Mouse (Mus musculus): ENCODE measurements at regions not wholly inside any gene's neighbourhood (a gene's known extent, or its start where the extent isn't known, plus 50 kb on each side); places are given as distances from the start of the nearest gene placed in this dataset.

GRCm38 (mm10) chr16:23838696-23839095 is 52.1 kb downstream of the Sst start:
- DNase-seq (ENCODE audit: low spot score) (no peak), ATAC-seq (no peak)
- Histone ChIP-seq H3K27me3 (replicated peaks; ENCODE audit: control insufficient read depth, insufficient read depth, low read length) (peaks cover 28% of the 10 kb centered on the region), H3K4me1 (ENCODE audit: control insufficient read depth, insufficient read depth, low read length) (no peaks in the 10 kb centered on the region), H3K36me3 (ENCODE audit: control insufficient read depth, insufficient read depth, low read length) (no peaks in the 10 kb centered on the region), H3K4me3 (ENCODE audit: low read depth, low read length) (no peak overlapping the region), H3K4me2 (ENCODE audit: low read length) (no peak overlapping the region), H3K27ac (ENCODE audit: low read depth, low read length) (no peak overlapping the region), H3K9ac (ENCODE audit: low read length) (no peak overlapping the region), H3K9me3 (replicated peaks; ENCODE audit: control insufficient read depth, low read length) (no peaks in the 10 kb centered on the region)
- WGBS = 70% methylated on average over 7 of the region's 7 CpGs

DNA sequence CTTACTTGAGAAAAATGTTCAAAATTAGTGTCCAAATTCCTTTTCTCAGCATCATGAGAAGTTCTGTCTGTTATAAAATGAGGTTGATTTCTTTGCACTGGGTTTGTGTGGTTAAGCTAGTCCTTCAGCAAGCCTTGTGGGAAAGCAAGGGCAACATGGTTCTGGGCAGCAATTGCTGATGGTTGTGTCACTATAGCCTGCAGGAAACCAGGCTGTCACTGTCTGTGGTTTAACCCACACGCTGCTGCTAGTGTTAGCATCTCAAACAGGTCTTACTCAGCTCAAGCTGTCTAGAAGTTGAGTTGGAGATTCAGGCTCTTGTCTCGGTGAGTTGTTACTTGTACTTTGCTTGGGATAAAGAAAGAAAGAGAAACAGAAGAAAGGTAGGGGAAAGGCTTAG is 52.6 kb downstream of the Sst start:
- Histone ChIP-seq H3K27ac (ENCODE audit: low read depth, low read length) (no peak overlapping the region), H3K4me3 (ENCODE audit: low read depth, low read length) (no peak overlapping the region), H3K27me3 (replicated peaks; ENCODE audit: control insufficient read depth, insufficient read depth, low read length) (peaks cover 24% of the 10 kb centered on the region), H3K9me3 (replicated peaks; ENCODE audit: control insufficient read depth, low read length) (no peaks in the 10 kb centered on the region), H3K4me2 (ENCODE audit: low read length) (no peak overlapping the region), H3K9ac (ENCODE audit: low read length) (no peak overlapping the region), H3K4me1 (ENCODE audit: control insufficient read depth, insufficient read depth, low read length) (no peaks in the 10 kb centered on the region), H3K36me3 (ENCODE audit: control insufficient read depth, insufficient read depth, low read length) (no peaks in the 10 kb centered on the region)
- ATAC-seq (no peak), DNase-seq (ENCODE audit: low spot score) (no peak)
- 70% methylated on average over 2 of the region's 2 CpGs for WGBS

DNA sequence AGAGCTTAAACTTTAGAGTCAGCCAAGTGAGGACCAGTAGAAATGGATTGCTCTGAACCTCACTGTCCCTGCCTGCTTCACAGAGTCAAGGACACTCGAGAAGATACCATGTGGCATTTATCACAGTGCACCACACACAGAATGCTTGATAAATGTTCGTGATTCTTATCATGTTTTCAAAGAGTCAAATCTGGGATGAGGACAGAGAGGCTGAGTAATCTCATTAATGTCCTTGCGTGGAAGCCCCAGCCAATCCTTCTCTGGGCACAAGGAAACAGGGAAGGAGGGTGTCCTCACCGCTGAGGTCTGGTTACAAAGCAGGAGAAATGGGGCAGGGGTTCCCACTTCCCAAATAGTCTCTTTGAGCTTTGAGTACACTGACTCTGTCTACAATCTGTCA is 55.8 kb downstream of the Sst start:
- Histone ChIP-seq H3K4me1 (ENCODE audit: control insufficient read depth, insufficient read depth, low read length) (no peaks in the 10 kb centered on the region), H3K27ac (ENCODE audit: low read depth, low read length) (no peak overlapping the region), H3K4me2 (ENCODE audit: low read length) (no peak overlapping the region), H3K36me3 (ENCODE audit: control insufficient read depth, insufficient read depth, low read length) (no peaks in the 10 kb centered on the region), H3K4me3 (ENCODE audit: low read depth, low read length) (no peak overlapping the region), H3K9me3 (replicated peaks; ENCODE audit: control insufficient read depth, low read length) (no peaks in the 10 kb centered on the region), H3K9ac (ENCODE audit: low read length) (no peak overlapping the region), H3K27me3 (replicated peaks; ENCODE audit: control insufficient read depth, insufficient read depth, low read length) (peaks cover 15% of the 10 kb centered on the region)
- 82% methylated on average over 4 of the region's 4 CpGs for WGBS
- DNase-seq (ENCODE audit: low spot score) (no peak), ATAC-seq (no peak)

DNA sequence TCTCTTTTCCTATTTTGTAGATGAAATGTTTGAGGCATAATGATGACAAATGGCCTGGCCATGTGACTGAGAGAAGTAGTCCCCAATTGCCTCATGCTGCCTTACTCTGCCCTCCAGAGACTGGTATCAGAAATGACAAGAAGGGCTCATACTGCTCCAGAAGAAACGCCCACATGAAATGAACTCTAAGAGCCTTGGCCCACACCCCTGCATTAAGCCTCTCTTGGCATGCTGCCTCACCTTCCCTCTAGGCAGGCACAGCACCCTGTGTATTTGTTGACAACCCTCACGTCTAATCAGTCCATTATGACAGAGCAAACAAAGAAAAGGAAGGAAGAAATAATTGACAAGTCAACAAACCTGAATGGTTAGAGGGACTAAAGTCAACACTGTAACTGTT is 57.2 kb downstream of the Sst start:
- H3K4me1 ChIP-seq (ENCODE audit: control insufficient read depth, insufficient read depth, low read length) = no peaks in the 10 kb centered on the region
- no peak overlapping the region for H3K4me3 ChIP-seq (ENCODE audit: low read depth, low read length)
- no peak overlapping the region for H3K27ac ChIP-seq (ENCODE audit: low read depth, low read length)
- H3K27me3 ChIP-seq (replicated peaks; ENCODE audit: control insufficient read depth, insufficient read depth, low read length) = peaks cover 3% of the 10 kb centered on the region; the same call in 1 of the 2 replicates
- no peak for ATAC-seq
- H3K36me3 ChIP-seq (ENCODE audit: control insufficient read depth, insufficient read depth, low read length) = no peaks in the 10 kb centered on the region
- no peaks in the 10 kb centered on the region for H3K9me3 ChIP-seq (replicated peaks; ENCODE audit: control insufficient read depth, low read length)
- H3K9ac ChIP-seq (ENCODE audit: low read length) = no peak overlapping the region
- no peak for DNase-seq (ENCODE audit: low spot score)
- WGBS = 40% methylated on average over 2 of the region's 2 CpGs
- H3K4me2 ChIP-seq (ENCODE audit: low read length) = no peak overlapping the region

DNA sequence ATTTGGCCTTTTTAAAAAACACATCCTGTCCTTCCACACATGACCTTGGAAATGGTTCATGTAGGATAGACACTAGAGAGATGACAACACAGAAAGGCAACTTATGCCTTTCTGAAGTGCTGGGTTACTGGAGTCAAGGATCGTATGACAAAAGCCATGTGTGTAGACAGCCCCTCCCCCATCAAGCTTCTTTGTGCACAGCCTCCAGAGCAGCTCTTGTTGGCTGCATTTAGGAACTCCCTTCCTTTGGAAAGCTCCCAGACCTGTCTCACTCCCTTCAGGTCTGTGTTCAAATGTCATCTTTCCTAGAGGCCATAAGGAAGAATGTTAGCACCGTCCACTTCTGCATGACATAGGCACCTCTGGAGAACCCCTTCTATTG is 57.7 kb downstream of the Sst start:
- H3K27ac ChIP-seq (ENCODE audit: low read depth, low read length) = no peak overlapping the region
- no peak overlapping the region for H3K4me2 ChIP-seq (ENCODE audit: low read length)
- no peak for DNase-seq (ENCODE audit: low spot score)
- no peak overlapping the region for H3K4me3 ChIP-seq (ENCODE audit: low read depth, low read length)
- no peaks in the 10 kb centered on the region; the same call in 1 of the 2 replicates for H3K27me3 ChIP-seq (replicated peaks; ENCODE audit: control insufficient read depth, insufficient read depth, low read length)
- no peaks in the 10 kb centered on the region for H3K36me3 ChIP-seq (ENCODE audit: control insufficient read depth, insufficient read depth, low read length)
- no peak overlapping the region for H3K9ac ChIP-seq (ENCODE audit: low read length)
- no peak for ATAC-seq
- H3K9me3 ChIP-seq (replicated peaks; ENCODE audit: control insufficient read depth, low read length) = no peaks in the 10 kb centered on the region
- no peaks in the 10 kb centered on the region for H3K4me1 ChIP-seq (ENCODE audit: control insufficient read depth, insufficient read depth, low read length)
- WGBS = 74% methylated on average over 2 of the region's 2 CpGs

- ATAC-seq = no peak
- Histone ChIP-seq H3K4me2 (ENCODE audit: low read length) (no peak overlapping the region), H3K27me3 (replicated peaks; ENCODE audit: control insufficient read depth, insufficient read depth, low read length) (no peaks in the 10 kb centered on the region; the same call in 1 of the 2 replicates), H3K9me3 (replicated peaks; ENCODE audit: control insufficient read depth, low read length) (no peaks in the 10 kb centered on the region), H3K27ac (ENCODE audit: low read depth, low read length) (no peak overlapping the region), H3K4me3 (ENCODE audit: low read depth, low read length) (no peak overlapping the region), H3K9ac (ENCODE audit: low read length) (no peak overlapping the region), H3K36me3 (ENCODE audit: control insufficient read depth, insufficient read depth, low read length) (no peaks in the 10 kb centered on the region), H3K4me1 (ENCODE audit: control insufficient read depth, insufficient read depth, low read length) (no peaks in the 10 kb centered on the region)
- no peak for DNase-seq (ENCODE audit: low spot score)
- 78% methylated on average over 9 of the region's 9 CpGs for WGBS
These were observed 58.2 kb downstream of the Sst start for GRCm38 (mm10) chr16:23832393-23833041.

DNA sequence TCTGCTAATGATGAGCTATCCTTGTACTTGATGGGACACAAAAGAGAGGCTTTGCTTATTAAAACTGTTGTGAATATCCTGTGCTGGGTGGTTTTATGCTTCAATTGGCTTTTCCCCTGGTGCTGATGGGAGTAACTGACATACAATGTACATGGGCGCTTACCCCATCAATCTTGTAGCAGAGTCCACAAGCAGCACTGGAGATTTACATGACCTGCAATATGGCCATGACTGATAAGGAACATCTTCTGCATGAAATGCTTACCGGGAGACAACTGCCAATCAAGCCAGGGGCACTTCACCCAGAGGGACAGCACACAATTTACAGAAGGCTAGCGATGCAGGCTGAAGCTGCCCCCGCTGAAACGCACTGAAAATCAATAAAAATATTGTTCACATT is 65.1 kb downstream of the Sst start:
- H3K4me1 ChIP-seq (ENCODE audit: control insufficient read depth, insufficient read depth, low read length) = no peaks in the 10 kb centered on the region
- H3K27ac ChIP-seq (ENCODE audit: low read depth, low read length) = no peak overlapping the region
- no peak overlapping the region for H3K9ac ChIP-seq (ENCODE audit: low read length)
- DNase-seq (ENCODE audit: low spot score) (no peak), ATAC-seq (no peak)
- no peaks in the 10 kb centered on the region for H3K27me3 ChIP-seq (replicated peaks; ENCODE audit: control insufficient read depth, insufficient read depth, low read length)
- no peak overlapping the region for H3K4me2 ChIP-seq (ENCODE audit: low read length)
- no peak overlapping the region for H3K4me3 ChIP-seq (ENCODE audit: low read depth, low read length)
- H3K9me3 ChIP-seq (replicated peaks; ENCODE audit: control insufficient read depth, low read length) = no peaks in the 10 kb centered on the region
- H3K36me3 ChIP-seq (ENCODE audit: control insufficient read depth, insufficient read depth, low read length) = no peaks in the 10 kb centered on the region
- 87% methylated on average over 5 of the region's 5 CpGs for WGBS

GRCm38 (mm10) chr16:23785216-23785615 is 105.5 kb downstream of the Sst start:
- Histone ChIP-seq H3K4me1 (ENCODE audit: control insufficient read depth, insufficient read depth, low read length) (no peaks in the 10 kb centered on the region), H3K27me3 (replicated peaks; ENCODE audit: control insufficient read depth, insufficient read depth, low read length) (no peaks in the 10 kb centered on the region), H3K9me3 (replicated peaks; ENCODE audit: control insufficient read depth, low read length) (no peaks in the 10 kb centered on the region), H3K4me3 (ENCODE audit: low read depth, low read length) (no peak overlapping the region), H3K36me3 (ENCODE audit: control insufficient read depth, insufficient read depth, low read length) (no peaks in the 10 kb centered on the region), H3K27ac (ENCODE audit: low read depth, low read length) (no peak overlapping the region), H3K4me2 (ENCODE audit: low read length) (no peak overlapping the region), H3K9ac (ENCODE audit: low read length) (no peak overlapping the region)
- DNase-seq (ENCODE audit: low spot score) (no peak), ATAC-seq (no peak)
- WGBS = 87% methylated on average over 2 of the region's 2 CpGs

- no peak overlapping the region for H3K27ac ChIP-seq (ENCODE audit: low read depth, low read length)
- no peaks in the 10 kb centered on the region for H3K4me1 ChIP-seq (ENCODE audit: control insufficient read depth, insufficient read depth, low read length)
- no peaks in the 10 kb centered on the region for H3K36me3 ChIP-seq (ENCODE audit: control insufficient read depth, insufficient read depth, low read length)
- H3K27me3 ChIP-seq (replicated peaks; ENCODE audit: control insufficient read depth, insufficient read depth, low read length) = no peaks in the 10 kb centered on the region
- peak; percentile 29 for DNase-seq (ENCODE audit: low spot score)
- no peak for ATAC-seq
- H3K9me3 ChIP-seq (replicated peaks; ENCODE audit: control insufficient read depth, low read length) = no peaks in the 10 kb centered on the region
- H3K4me3 ChIP-seq (ENCODE audit: low read depth, low read length) = no peak overlapping the region
- 71% methylated on average over 6 of the region's 6 CpGs for WGBS
- no peak overlapping the region for H3K4me2 ChIP-seq (ENCODE audit: low read length)
- no peak overlapping the region for H3K9ac ChIP-seq (ENCODE audit: low read length)
These were observed 106.5 kb downstream of the Sst start for GRCm38 (mm10) chr16:23784021-23784897.
